Mouse (Mus musculus): ENCODE measurements around the gene Herc3.
"Not testable (repeated sequence)": the region's sequence is repeated elsewhere in the genome, so short reads cannot be mapped to it uniquely, and the experiment has no call there.

The Herc3 gene

DNA sequence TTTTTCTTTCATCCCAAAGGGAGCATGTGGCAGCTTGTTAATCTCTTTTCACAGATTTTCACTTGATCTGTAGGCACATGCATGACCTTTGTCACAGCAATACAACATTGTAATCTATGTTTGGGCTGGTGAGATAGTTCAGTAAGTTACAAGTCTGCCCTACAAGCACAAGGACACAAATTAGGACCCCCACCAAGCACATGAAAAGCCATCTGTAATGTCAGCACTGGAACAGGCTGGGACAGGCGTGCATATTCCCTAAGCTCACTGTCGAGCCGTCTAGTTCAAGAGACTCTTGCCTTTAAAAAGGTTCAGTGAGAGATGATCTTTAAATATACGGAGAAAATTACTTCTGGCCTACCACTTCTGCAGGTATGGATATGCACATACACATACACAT lies 28.3 kb downstream of the Herc3 start:
- DNase-seq (ENCODE audit: low read depth) = no peak

DNA sequence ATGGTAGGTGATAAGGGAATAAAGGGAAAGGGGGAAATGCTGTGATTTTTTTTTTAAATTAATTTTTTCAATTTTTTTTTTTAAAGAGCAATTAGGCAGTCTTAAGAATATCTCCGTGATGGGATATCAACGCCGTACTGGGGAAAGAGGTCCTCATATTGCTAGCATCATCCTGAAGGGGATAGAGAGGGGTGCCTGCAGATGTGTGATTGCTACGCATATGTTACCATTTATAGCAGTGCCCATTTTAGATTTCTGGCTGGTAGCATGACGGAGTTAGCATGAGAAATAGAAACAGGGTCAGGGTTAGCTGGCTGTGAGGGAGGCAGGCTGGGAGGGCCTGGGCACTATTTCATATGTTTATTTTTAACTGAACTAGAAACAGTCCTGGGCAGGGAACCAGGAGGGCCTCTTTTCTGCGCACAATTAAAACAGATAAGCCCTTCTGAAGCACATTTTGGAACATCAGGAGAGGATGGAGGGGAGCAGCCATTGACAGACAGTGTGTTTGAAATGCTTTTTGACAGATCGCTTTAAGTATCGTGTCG lies 31.3 kb downstream of the Herc3 start:
- DNase-seq (ENCODE audit: low read depth) = no peak

DNA sequence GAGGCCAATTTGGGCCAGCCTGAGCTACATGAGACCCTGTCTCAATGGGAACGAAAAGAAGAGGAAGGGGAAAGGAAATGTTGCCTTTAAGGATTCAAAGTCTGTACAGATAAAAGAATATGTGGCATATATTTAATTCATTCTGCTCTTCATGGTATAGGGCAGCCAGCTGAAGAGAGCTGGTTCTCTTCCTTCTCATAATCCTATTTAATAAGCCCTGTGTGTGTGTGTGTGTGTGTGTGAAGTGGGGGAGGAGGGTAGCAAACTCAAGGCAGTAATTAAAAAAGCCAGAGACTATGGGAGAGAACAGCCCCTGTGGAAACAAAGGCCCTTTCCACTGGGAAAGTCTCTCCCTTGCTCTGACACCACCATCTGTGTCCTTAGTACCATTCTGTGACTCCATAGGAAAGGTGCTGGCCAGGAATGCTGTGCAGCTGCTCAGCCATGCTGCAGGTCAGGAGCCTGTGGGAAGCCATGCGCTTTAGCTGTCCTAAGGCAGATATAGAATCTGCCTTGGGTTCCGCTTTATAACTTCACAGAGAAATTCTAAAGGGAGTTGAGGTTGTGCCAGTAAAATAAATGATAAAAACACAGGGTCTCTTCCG lies 32.5 kb downstream of the Herc3 start:
- DNase-seq (ENCODE audit: low read depth) = no peak

DNA sequence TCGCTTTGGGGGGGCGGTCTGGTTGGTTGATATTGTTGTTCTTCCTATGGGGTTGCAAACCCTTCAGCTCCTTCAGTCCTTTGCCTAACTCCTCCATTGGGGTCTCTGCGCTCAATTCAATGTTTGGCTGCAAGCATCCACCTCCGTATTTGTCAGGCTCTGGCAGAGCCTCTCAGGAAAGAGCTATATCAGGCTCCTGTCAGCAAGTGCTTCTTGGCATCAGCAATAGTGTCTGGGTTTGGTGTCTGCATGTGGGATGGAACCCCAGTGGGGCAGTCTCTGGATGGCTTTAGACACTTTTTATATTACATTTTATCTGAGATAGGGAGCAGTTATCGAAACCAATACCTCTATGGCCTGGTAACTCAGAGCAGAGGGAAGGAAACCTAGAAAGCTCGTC lies 36.6 kb downstream of the Herc3 start:
- not testable (repeated sequence) for DNase-seq (ENCODE audit: low read depth)

DNA sequence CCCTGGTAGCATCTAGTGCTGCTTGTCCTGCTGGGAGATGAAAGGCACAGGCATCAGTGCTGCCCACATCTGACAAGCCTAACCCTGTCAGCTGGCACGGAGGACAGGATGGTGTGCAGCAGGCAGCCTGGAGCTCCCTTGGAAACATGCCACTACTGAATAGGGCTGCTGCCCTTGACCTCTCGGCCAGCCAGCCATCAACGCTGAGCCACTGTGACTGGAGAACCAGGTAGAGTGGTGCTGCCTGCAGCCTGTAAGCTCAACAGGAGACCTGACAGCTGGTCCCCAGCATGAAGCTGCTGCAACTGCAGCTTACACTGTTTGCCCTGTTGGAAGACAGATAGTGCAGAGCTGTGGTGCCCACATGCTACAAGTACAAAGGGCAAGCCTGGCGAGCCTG lies 48.3 kb downstream of the Herc3 start:
- no peak for DNase-seq (ENCODE audit: low read depth)

DNA sequence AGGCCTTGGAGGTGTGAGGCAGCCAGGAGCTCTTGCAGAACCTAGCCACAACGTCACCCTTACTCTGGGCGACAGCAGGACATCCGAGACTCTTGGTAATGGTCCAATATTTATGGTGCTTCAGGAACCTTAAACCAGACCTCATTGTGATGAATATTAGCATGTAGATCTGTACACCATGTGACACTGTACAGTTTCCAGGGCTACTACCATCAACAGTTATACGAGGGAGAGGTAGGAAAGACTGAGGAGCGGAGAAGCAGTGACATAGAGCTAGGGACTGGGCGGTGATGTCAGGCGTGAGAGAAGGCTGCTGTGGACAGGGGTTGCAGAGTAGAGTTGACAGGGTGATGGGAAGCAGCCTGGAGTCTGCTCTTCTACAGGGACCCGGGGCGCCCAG lies 48.7 kb downstream of the Herc3 start:
- no peak for DNase-seq (ENCODE audit: low read depth)

DNA sequence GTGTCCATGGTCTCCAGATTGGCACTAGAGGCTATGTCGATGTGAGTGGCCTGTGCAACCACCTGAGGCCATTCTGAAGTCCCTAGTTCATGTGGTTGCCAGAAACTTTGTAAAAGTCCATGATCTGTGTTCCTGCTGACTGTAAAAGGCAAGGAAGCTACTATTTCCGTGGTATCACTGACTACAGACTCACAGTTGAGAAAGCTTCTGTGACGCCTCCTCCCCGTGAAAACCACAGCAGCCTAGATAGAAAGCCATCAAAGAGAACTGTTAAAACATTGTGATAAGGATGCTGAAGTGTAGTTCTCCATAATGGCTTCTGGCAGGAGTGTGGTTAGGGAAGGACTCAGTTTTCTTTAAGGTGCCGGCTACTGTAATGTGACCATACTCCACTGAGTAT lies 49.6 kb downstream of the Herc3 start:
- DNase-seq (ENCODE audit: low read depth) = peak; percentile 55

DNA sequence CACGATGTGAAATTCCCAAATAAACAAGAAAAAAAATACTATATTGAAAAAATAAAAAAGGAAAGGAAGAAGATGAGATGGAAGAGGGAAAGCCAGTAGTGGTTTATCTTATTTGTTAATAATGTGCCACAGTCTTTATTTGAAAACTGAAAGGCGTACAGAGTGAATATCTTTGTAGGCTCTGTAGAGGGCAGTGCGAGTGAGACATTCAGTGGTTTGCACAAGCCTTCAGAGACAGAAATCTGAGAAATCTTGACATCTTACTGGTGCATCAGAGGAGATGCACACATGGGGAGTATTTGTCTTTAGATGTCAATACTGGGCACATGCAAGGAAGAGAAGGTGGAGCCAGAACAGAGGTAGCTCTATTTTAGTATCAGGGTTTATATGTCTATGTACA lies 50.1 kb downstream of the Herc3 start:
- peak; percentile 51 for DNase-seq (ENCODE audit: low read depth)

DNA sequence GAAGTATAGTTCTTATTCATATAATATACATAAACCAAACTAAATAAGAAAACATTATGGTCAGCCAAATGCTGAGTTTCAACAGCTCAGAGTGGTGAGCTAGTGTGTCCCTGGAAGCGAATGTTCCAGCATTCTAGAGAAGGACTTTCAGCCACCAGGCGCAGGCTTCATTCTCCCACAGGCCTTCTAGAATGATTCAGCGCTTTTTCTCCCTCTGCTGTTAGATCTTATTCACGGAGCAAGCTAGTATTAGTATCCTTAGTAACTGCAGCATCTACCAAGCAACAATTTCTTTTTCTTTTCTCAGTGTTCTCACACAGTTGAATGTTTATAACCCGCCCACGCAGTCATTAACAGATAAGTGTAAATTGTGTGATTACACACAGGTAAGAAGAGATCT lies 51.0 kb downstream of the Herc3 start:
- DNase-seq (ENCODE audit: low read depth) = peak; percentile 55

DNA sequence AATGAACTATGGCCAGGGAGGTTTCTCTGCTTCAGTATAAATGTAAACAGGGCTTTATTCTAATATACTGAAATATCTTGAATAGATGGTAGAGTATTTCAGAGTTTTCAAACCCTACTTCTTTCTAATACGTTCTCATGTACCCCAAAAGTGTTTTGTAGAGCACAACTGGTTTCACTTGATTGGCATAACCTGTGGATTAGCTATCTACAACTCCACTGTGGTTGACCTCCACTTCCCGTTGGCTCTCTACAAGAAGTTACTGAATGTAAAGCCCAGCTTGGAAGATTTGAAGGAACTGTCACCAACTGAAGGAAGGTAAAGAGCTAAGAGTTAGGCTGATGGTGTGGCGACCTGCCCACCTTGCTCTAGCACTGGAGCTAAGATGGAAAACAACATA lies 58.7 kb downstream of the Herc3 start:
- DNase-seq (ENCODE audit: low read depth) = no peak

DNA sequence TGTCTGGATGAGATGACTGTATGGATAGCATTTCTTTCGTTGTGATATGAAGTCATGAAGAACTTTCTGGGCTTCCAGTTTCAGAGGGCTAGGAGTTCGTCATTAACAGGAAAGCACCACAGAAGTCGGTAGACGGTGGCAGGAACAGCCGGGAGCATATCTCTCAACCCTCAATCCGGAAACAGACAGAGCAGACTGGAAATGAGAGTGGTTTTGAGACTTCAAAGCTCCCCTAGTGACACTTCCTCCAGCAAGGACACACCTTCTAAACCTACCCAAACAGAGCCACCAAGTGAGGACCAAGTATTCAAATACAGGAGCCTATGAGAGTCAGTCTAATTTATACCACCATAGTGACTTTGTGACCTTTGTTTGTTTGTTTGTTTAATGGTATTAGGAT lies 62.0 kb downstream of the Herc3 start:
- DNase-seq (ENCODE audit: low read depth) = peak; percentile 95

DNA sequence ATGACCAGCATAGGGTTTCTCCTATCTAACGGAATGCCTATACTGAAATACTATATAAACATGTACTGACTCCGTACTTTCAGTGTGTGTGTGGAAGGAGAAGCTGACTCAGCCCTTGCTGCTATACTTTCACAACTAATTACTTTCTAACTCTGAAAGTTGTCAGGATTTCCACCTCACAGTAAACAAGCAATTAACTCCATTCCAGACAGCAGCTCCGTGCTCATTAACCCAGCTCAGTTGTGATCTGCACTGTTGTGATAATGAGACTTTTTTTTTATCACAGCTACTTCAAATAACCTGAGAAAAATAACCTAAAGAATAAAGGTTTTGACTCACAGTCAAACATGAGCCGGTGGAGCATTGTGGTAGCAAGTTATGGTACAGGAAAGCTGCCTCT lies 63.7 kb downstream of the Herc3 start:
- DNase-seq (ENCODE audit: low read depth) = peak; percentile 34

DNA sequence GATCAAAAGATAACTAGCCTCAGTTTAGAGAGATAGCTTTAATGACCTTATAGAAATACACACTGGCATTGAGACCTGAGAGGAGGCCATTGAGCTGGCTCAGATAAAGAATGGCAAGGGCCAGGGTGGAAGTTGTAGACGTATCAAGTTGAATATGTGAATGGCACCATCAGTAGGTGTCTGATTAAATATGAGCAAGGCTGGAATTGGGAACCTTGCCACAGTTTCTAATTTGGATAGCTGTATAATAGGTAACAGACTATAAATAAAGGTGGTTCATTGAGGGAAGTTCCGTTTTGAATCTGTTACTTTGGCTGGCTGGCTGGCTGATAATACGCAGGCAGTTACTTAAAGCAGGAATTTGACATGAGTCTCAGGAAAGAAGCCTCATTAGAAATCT lies 65.4 kb downstream of the Herc3 start:
- no peak for DNase-seq (ENCODE audit: low read depth)

DNA sequence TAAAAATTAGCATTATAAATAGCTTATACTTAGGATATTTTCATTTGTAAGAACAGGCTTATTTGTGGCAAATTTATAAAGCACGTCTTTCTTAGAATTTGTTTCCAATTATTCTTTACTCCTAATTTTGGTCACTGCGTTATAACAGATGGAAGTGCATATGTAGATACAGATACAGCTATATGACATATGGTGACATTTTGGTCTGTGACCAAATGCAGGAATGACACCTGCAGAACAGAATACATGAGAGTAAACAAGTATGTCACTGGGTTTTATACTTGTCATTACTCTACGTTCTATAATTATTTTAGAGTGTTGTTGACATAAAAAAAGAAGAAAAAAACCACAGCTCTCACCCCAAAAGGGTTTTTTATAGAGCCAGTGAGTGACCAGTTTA lies 67.8 kb downstream of the Herc3 start:
- no peak for DNase-seq (ENCODE audit: low read depth)

DNA sequence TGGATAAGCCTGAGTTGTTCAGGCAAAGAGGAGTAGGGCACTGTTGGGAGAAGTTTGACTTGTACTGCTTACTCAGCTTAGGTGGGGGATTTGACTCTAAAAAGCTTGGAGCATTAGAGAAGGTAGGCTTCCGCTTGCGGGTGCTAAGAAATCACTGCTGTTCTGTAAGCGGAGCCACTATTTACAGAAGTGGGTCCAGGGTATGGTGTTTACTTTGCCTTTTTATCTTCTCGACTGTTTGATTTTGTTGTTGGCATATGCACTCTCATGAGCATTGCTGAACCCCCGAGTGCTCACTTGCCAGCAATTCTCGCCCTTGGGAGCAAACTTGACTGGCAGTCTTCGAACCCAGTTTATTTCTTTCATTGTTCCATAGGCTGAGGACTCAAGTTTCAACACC lies 69.3 kb downstream of the Herc3 start:
- DNase-seq (ENCODE audit: low read depth) = no peak

DNA sequence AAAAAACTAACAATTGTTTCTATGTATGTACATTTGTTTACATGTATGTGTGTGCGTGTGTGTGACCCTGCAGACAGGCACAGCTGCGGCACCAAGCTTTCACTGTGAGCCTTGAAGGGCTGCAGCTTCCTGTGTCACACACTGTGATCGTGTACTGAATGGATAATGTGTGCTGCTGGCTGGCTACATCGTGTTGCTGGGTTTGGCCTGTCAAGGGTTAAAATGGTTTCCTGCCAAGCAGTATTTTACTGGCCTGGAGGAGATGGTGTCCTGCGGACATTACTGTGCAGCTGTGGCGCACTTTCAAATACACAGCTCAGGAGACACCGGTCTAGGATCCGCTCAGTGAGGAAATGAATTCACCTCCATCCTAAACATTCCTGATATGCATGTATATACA lies 71.9 kb downstream of the Herc3 start:
- DNase-seq (ENCODE audit: low read depth) = peak; percentile 85

DNA sequence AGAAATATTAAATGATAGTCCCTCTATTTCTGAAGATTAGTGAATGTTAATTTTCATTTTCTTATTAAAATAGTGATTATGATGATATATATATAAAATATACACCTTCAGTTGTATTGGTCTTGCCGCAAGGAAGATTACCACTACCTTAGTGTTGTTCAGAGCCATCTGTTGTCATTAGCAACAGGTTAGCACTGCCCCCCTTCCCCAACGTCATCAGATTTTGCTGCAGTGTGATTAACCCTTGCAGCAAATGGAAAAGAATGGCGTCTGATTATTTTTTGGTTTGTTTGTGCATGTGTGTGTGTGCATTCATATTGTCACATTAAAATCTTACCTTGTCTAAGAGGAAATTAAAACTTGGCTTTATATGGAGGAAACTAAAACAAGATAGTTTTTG lies 73.3 kb downstream of the Herc3 start:
- DNase-seq (ENCODE audit: low read depth) = no peak

DNA sequence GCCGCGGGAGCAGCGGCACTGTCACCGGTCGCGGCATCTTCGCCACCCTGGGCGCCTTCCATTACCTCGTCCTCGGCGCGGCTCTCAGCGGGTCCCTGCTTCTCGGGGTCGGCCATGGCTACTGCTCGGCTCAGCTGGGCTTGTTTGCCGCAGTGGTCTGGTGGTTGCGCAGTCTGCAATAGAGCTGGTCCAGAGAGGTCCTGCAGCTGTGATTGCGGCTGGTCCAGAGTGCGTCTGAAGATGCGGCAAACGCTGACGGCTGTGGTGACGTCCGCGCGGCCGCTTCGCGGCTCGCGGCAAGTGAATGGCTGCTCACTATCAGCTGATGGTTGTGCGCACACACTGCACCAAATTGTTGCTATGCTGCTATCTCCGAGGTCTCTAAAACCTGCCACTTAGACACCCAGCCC lies 75.6 kb downstream of the Herc3 start, which contains the start of gene Nap1l5:
TSS of gene Nap1l5 (minus strand) at position 225 of the 410 bp plus-strand sequence.
- DNase-seq (ENCODE audit: low read depth) = no peak

DNA sequence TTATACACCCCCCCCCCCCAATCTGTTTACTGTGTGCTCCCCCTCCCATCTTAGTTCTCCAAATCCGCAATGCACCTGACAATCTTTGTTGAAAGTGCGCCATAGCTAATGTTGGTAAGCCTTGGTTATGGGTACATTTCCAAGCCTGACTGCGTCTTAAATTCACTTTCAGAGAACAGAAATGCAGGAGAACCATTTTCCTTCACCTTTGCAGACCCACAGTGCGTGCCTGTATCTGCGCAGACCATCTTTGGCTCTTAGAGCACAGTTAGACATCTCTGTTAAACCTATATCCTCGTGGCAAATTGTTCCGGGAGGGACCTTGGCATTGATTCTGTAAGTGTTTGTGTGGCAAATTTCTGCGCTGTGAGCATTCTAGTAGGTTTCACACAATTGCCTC lies 76.1 kb downstream of the Herc3 start:
- DNase-seq (ENCODE audit: low read depth) = no peak

DNA sequence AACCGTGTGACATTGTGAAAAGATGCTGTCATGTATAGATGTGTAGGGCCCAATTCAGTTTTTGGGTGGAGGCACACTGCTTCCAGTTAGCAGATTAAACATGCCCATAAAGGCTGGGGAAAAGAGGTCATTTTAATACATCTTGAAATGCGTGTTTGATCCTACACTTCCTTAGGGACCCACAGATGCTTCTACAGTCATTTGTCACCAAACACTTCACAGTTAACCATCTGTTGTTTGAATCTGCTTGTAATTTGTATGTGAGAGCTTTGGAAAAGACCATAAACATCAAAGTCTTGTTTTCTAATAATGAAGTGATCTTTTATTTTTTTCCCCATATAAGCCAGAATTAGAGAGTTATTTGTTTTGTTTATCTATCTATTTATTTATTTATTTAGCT lies 76.5 kb downstream of the Herc3 start:
- DNase-seq (ENCODE audit: low read depth) = no peak

DNA sequence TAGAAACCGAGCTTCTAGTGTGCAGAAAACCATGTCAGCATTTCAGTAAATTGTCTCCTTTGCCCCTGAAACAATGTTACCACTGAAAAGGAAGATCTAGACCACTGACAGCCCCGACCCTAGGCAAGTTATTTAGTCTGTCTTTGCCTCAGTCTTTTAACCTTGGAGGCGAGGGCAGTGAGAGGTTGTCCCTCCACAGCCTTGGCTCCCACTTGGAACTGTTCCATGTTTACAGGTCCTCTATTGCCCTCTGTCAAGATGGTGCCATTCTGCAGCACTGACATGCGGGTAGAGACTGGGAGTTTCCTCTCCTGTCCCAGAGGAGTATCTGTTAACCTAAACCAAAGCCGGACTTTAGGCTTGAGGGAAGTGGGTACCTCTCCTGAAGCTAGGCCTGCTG lies 81.6 kb downstream of the Herc3 start:
- DNase-seq (ENCODE audit: low read depth) = no peak

DNA sequence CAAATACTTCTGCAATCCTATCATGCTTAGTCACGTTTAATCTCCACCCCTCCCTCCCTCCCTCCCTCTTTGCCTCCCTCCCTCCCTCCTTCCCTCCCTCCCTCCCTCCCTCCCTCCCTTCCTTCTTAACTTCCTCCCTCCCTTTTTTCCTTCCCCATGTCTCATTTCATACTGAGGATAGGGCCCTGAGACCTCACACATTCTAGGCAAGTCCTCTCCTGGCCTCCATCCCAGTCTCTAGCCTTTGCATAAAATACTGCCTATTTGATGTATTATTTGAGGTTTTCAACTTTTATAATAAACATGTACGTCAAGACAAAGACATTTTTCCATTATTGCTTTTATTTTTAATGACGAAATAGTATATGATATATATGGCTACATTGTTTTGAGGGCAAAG lies 82.3 kb downstream of the Herc3 start:
- DNase-seq (ENCODE audit: low read depth) = no peak

DNA sequence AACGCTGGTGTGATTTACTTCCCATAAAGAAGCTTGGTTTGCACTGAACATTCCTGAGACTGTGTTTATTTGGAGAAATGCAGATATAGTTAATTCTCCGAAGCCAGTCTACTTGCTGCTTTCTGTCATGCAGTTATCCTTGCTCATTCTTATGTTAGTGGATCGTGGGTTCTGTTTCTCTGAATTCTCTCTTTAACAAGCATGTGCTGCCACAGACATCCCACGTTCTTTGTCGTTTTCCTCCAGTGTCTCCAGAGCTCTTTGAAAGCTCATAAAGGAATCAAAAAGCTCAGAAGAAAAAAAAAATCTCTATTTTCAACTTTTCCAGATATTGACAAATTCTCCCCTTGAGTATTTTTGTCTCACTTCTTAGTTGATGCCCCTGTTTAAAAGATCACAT lies 82.7 kb downstream of the Herc3 start:
- no peak for DNase-seq (ENCODE audit: low read depth)

DNA sequence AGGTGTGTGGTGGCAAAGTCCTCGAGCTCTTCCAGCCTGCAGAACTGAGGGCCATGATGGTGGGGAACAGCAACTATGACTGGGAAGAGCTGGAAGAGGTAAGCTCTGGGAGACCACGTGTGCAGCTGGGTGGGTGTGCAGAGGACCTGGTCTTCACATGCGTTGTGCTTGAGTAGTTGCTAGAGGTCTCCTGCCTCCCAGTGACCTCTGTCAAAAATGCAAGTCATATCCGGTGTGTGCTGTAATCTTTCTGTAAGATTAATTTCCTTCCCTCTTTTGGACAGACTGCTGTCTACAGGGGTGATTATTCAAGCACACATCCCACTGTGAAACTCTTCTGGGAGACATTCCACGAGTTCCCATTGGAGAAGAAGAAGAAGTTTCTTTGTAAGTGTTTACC lies 85.2 kb downstream of the Herc3 start:
- peak; percentile 84 for DNase-seq (ENCODE audit: low read depth)

DNA sequence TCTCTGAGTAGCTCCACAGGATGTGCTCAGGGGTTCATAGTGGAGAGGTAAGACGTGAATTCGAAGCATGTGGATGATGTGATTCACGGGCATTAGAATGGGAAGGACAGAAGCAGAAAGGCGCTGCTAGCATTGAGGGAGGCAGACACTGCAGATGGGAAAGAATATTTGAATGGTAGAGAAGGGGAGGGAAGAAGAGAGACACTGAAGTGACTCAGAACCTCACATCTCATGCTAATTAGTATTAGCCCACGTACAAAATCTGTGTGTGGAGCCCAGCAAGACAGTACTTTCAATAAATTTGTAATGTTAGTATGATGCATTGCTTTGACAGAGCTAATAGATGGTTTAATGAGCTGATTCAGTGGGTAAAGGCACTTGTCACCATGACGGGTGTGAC lies 89.5 kb downstream of the Herc3 start:
- no peak for DNase-seq (ENCODE audit: low read depth)

All from 416B (cell line).